Mouse (Mus musculus) lung, postnatal 0 days (tissue): Measurements from ENCODE around the gene Fbxw11.

Source experiments
- CTCF ChIP-seq: IDR thresholded peaks from 2 replicates; pipeline ENCODE4 v1.5.1; 2016; ENCODE audit warnings: antibody characterized with exemption, mild to moderate bottlenecking
- EP300 ChIP-seq: IDR thresholded peaks from 2 replicates; pipeline ENCODE4 v1.6.1; 2016; ENCODE audit warnings: antibody characterized with exemption, mild to moderate bottlenecking, control low read depth

- no peak for TF ChIP-seq EP300
- no peak for TF ChIP-seq CTCF
These were observed 102.9 kb downstream of the Fbxw11 start for GRCm38 (mm10) chr11:32745466-32745865.
